Mouse (Mus musculus): Measurements from ENCODE around the gene Scap.

- no peak for TF ChIP-seq KAT2A (IDR thresholded peaks at IDR 0.05; ENCODE audit: insufficient replicate concordance, low read length)
- TF ChIP-seq NELFE (IDR thresholded peaks at IDR 0.05; ENCODE audit: low read depth, low read length): no peak
- TF ChIP-seq MAZ (IDR thresholded peaks at IDR 0.05; ENCODE audit: low read depth, low read length): no peak
- TF ChIP-seq MEF2A (IDR thresholded peaks at IDR 0.05; ENCODE audit: borderline replicate concordance, low read depth, low read length): no peak
- TF ChIP-seq ZNF384 (IDR thresholded peaks at IDR 0.05; ENCODE audit: low read depth, low read length): no peak
- TF ChIP-seq POLR2A (IDR thresholded peaks at IDR 0.05; ENCODE audit: low read depth, low read length): no peak
- TF ChIP-seq EP300 (IDR thresholded peaks at IDR 0.05; ENCODE audit: low read length): no peak
- no peak for TF ChIP-seq ZKSCAN1 (IDR thresholded peaks at IDR 0.05; ENCODE audit: borderline replicate concordance, low read depth, low read length)
- TF ChIP-seq CTCF (conservative IDR thresholded peaks at IDR 0.05 in 1 of 2, IDR thresholded peaks at IDR 0.05 in 1 of 2; ENCODE audit: low read depth in 2 of 2, low read length in 2 of 2): no peak
- TF ChIP-seq POLR2AphosphoS2 (IDR thresholded peaks at IDR 0.05; ENCODE audit: low read depth, low read length): no peak
- TF ChIP-seq ELF1 (IDR thresholded peaks at IDR 0.05; ENCODE audit: low read depth, low read length): no peak
- no peak for TF ChIP-seq TBP (conservative IDR thresholded peaks at IDR 0.05; ENCODE audit: low read depth, low read length)
- TF ChIP-seq USF2 (conservative IDR thresholded peaks at IDR 0.05; ENCODE audit: low read depth, low read length): no peak
Measured at GRCm38 (mm10) chr9:110333896-110334259, 790 bp downstream of the Scap start.
